Mouse (Mus musculus) midbrain, embryonic 10.5 days (tissue): ENCODE measurements around the gene Gm19402. TPM values are rescaled to one million over a fixed set of nuclear protein-coding genes. Genes with fewer than 3 reads are reported as not detected.

ENCODE experiments used
- DNase-seq: peaks from one replicate; pipeline ENCODE4 v3.0.0-alpha.2; 2017; ENCODE audit warnings: low spot score
- H3K27ac ChIP-seq: fragments of 300-500 bp; sonication (generic); replicated peaks from 2 replicates; pipeline ENCODE4 v1.5.1; 2016; ENCODE audit warnings: mild to moderate bottlenecking
- H3K27me3 ChIP-seq: fragments of 300-500 bp; sonication (generic); 2 replicates; pipeline ENCODE4 v1.6.1; 2016; ENCODE audit warnings: low read depth, mild to moderate bottlenecking; ENCODE audit not compliant: poor library complexity, severe bottlenecking
- H3K36me3 ChIP-seq: fragments of 300-500 bp; sonication (generic); 2 replicates; pipeline ENCODE4 v1.6.1; 2016; ENCODE audit warnings: mild to moderate bottlenecking, moderate library complexity
- H3K4me1 ChIP-seq: fragments of 300-500 bp; sonication (generic); 2 replicates; pipeline ENCODE4 v1.6.1; 2016
- H3K4me3 ChIP-seq: fragments of 300-500 bp; sonication (generic); 2 replicates; pipeline ENCODE4 v1.5.1; 2016; ENCODE audit warnings: mild to moderate bottlenecking, moderate library complexity
- H3K9me3 ChIP-seq: fragments of 300-500 bp; sonication (generic); replicated peaks from 2 replicates; pipeline ENCODE4 v1.6.1; 2016; ENCODE audit warnings: mild to moderate bottlenecking
- WGBS: fragments of 180-500 bp; shearing (Covaris S2); methylation state at CpG from one replicate; pipeline ENCODE4 v1.1.7; 2016; 5-methylcytosine and 5-hydroxymethylcytosine counted together
- polyA plus RNA-seq: library from polyadenylated mRNA; unstranded; fragments of >200 nt; fragmentation: Nextera tagmentation; extraction: Ambion mirVana; gene quantifications from 2 replicates; pipeline ENCODE4 v1.2.1, GENCODE M21; 2016

The Gm19402 gene
- polyA plus RNA-seq, 1 experiment from 2014 or later: not detected

GRCm38 (mm10) chr10:77697133-77697532 lies 6.6 kb upstream of the Gm19402 start, which contains the start of gene Gm9508:
TSS of gene Gm9508 (minus strand) at chr10:77697233.
- Histone ChIP-seq H3K27me3 (no peaks in the 10 kb centered on the region), H3K36me3 (no peaks in the 10 kb centered on the region), H3K9me3 (no peaks in the 10 kb centered on the region; the same call in 1 of the 2 replicates), H3K4me1 (peaks cover 2% of the 10 kb centered on the region; the same call in 1 of the 2 replicates), H3K27ac (no peak within 1 kb of the TSS), H3K4me3 (no peak within 1 kb of the TSS)
- no peak for DNase-seq
- 37% methylated on average over 4 of the region's 4 CpGs for WGBS

GRCm38 (mm10) chr10:77687021-77687420 lies 3.5 kb downstream of the Gm19402 start:
- H3K4me3 ChIP-seq: no peak overlapping the region
- H3K27ac ChIP-seq: no peak overlapping the region
- no peak for DNase-seq
- H3K4me1 ChIP-seq: peaks cover 44% of the 10 kb centered on the region
- H3K27me3 ChIP-seq: peaks cover 68% of the 10 kb centered on the region
- H3K9me3 ChIP-seq: no peaks in the 10 kb centered on the region
- H3K36me3 ChIP-seq: no peaks in the 10 kb centered on the region
- 29% methylated on average over 10 of the region's 10 CpGs for WGBS

- Histone ChIP-seq H3K27me3 (peaks cover 68% of the 10 kb centered on the region), H3K9me3 (no peaks in the 10 kb centered on the region), H3K36me3 (no peaks in the 10 kb centered on the region), H3K4me3 (no peak within 1 kb of the TSS), H3K4me1 (peaks cover 44% of the 10 kb centered on the region), H3K27ac (no peak within 1 kb of the TSS)
- no peak for DNase-seq
- 4% methylated on average over 22 of the region's 22 CpGs for WGBS
These were observed 4.5 kb downstream of the Gm19402 start, which contains the start of gene Tspear for GRCm38 (mm10) chr10:77685895-77686664. TSS of gene Tspear (plus strand) at chr10:77686569.

GRCm38 (mm10) chr10:77684181-77684580 lies 6.4 kb downstream of the Gm19402 start:
- Histone ChIP-seq H3K4me1 (peaks cover 31% of the 10 kb centered on the region), H3K27me3 (peaks cover 73% of the 10 kb centered on the region), H3K36me3 (no peaks in the 10 kb centered on the region), H3K9me3 (no peaks in the 10 kb centered on the region), H3K27ac (no peak overlapping the region), H3K4me3 (no peak overlapping the region)
- WGBS: 41% methylated on average over 8 of the region's 8 CpGs
- DNase-seq: no peak

- H3K4me1 ChIP-seq: peaks cover 28% of the 10 kb centered on the region
- H3K27me3 ChIP-seq: peaks cover 73% of the 10 kb centered on the region
- H3K9me3 ChIP-seq: no peaks in the 10 kb centered on the region
- no peaks in the 10 kb centered on the region for H3K36me3 ChIP-seq
- 81% methylated on average over 7 of the region's 7 CpGs for WGBS
- no peak for DNase-seq
- H3K4me3 ChIP-seq: no peak overlapping the region
- H3K27ac ChIP-seq: no peak overlapping the region
These were observed 7.6 kb downstream of the Gm19402 start for GRCm38 (mm10) chr10:77682994-77683393.

- H3K4me1 ChIP-seq: peaks cover 25% of the 10 kb centered on the region
- under 1% methylated on average over 35 of the region's 35 CpGs for WGBS
- H3K27me3 ChIP-seq: peaks cover 50% of the 10 kb centered on the region
- peak; percentile 36 for DNase-seq
- H3K4me3 ChIP-seq: peak overlapping the region; percentile 56
- H3K36me3 ChIP-seq: no peaks in the 10 kb centered on the region
- H3K27ac ChIP-seq: peak overlapping the region; percentile 55; the same call in 1 of the 2 replicates
- no peaks in the 10 kb centered on the region for H3K9me3 ChIP-seq
These were observed 13.0 kb downstream of the Gm19402 start for GRCm38 (mm10) chr10:77677562-77677961.

GRCm38 (mm10) chr10:77673765-77674164 lies 16.8 kb downstream of the Gm19402 start:
- 64% methylated on average over 13 of the region's 13 CpGs for WGBS
- peaks cover 39% of the 10 kb centered on the region for H3K27me3 ChIP-seq
- peaks cover 25% of the 10 kb centered on the region for H3K4me1 ChIP-seq
- H3K4me3 ChIP-seq: no peak overlapping the region
- DNase-seq: no peak
- H3K27ac ChIP-seq: no peak overlapping the region
- no peaks in the 10 kb centered on the region for H3K36me3 ChIP-seq
- H3K9me3 ChIP-seq: no peaks in the 10 kb centered on the region

GRCm38 (mm10) chr10:77671519-77671918 lies 19.0 kb downstream of the Gm19402 start:
- Histone ChIP-seq H3K4me3 (no peak overlapping the region), H3K36me3 (no peaks in the 10 kb centered on the region), H3K4me1 (peaks cover 11% of the 10 kb centered on the region), H3K27ac (no peak overlapping the region), H3K27me3 (peaks cover 16% of the 10 kb centered on the region), H3K9me3 (no peaks in the 10 kb centered on the region)
- 88% methylated on average over 4 of the region's 4 CpGs for WGBS
- no peak for DNase-seq

- no peaks in the 10 kb centered on the region for H3K9me3 ChIP-seq
- H3K27ac ChIP-seq: 0 out of 2 replicates have a peak overlapping the region, but pooled peaks have one; percentile 30
- no peaks in the 10 kb centered on the region for H3K36me3 ChIP-seq
- H3K27me3 ChIP-seq: peaks cover 8% of the 10 kb centered on the region
- DNase-seq: no peak
- H3K4me3 ChIP-seq: no peak overlapping the region
- WGBS: 82% methylated on average over 4 of the region's 4 CpGs
- peaks cover 11% of the 10 kb centered on the region for H3K4me1 ChIP-seq
These were observed 19.8 kb downstream of the Gm19402 start for GRCm38 (mm10) chr10:77670710-77671109.

GRCm38 (mm10) chr10:77667402-77667801 lies 23.2 kb downstream of the Gm19402 start:
- Histone ChIP-seq H3K27me3 (no peaks in the 10 kb centered on the region), H3K36me3 (no peaks in the 10 kb centered on the region), H3K9me3 (no peaks in the 10 kb centered on the region), H3K4me1 (no peaks in the 10 kb centered on the region), H3K27ac (no peak overlapping the region), H3K4me3 (no peak overlapping the region)
- WGBS: 87% methylated on average over 4 of the region's 4 CpGs
- DNase-seq: no peak

- Histone ChIP-seq H3K27ac (no peak overlapping the region), H3K4me3 (no peak overlapping the region), H3K27me3 (no peaks in the 10 kb centered on the region), H3K4me1 (no peaks in the 10 kb centered on the region), H3K36me3 (no peaks in the 10 kb centered on the region), H3K9me3 (no peaks in the 10 kb centered on the region; the same call in 1 of the 2 replicates)
- 87% methylated on average over 8 of the region's 8 CpGs for WGBS
- DNase-seq: no peak
These were observed 24.2 kb downstream of the Gm19402 start for GRCm38 (mm10) chr10:77666342-77666741.

GRCm38 (mm10) chr10:77663949-77664665 lies 26.4 kb downstream of the Gm19402 start:
- Histone ChIP-seq H3K4me1 (no peaks in the 10 kb centered on the region), H3K27me3 (no peaks in the 10 kb centered on the region), H3K36me3 (no peaks in the 10 kb centered on the region), H3K9me3 (no peaks in the 10 kb centered on the region; the same call in 1 of the 2 replicates), H3K27ac (no peak overlapping the region), H3K4me3 (no peak overlapping the region)
- DNase-seq: no peak
- 58% methylated on average over 43 of the region's 43 CpGs for WGBS
